Mouse (Mus musculus) embryonic facial prominence, embryonic 14.5 days (tissue): ENCODE measurements around the gene Ifng. TPM values are rescaled to one million over a fixed set of nuclear protein-coding genes. Genes with fewer than 3 reads are reported as not detected.

Experiments
- polyA plus RNA-seq: library from polyadenylated mRNA; unstranded; fragments of >200 nt; fragmentation: Nextera tagmentation; extraction: Ambion mirVana; gene quantifications from 2 replicates; pipeline ENCODE4 v1.2.1, GENCODE M21; 2014

The Ifng gene
- polyA plus RNA-seq, 1 experiment from 2014 or later = not detected

Other genes starting within 250 kb of the Ifng start
- not detected in 2 replicates for gene Il22, start 236.1 kb upstream of the Ifng start, polyA plus RNA-seq
- gene Gm32717, start 200.3 kb upstream of the Ifng start, polyA plus RNA-seq = not detected in 2 replicates
- gene Gm32802, start 182.4 kb upstream of the Ifng start, polyA plus RNA-seq = not detected in 2 replicates
- not detected in 2 replicates for gene Iltifb, start 146.0 kb upstream of the Ifng start, polyA plus RNA-seq
- 0.09 TPM in 1 of 2 replicates, not detected in the other for gene Gm9040, start 114.1 kb upstream of the Ifng start, polyA plus RNA-seq
- 0.09 TPM in 1 of 2 replicates, not detected in the other for gene Gm9044, start 108.6 kb upstream of the Ifng start, polyA plus RNA-seq
- gene Gm9045, start 103.2 kb upstream of the Ifng start, polyA plus RNA-seq = 0.10 TPM in 1 of 2 replicates, not detected in the other
- gene Gm9046, start 97.8 kb upstream of the Ifng start, polyA plus RNA-seq = not detected in 2 replicates
- gene Gm9048, start 92.4 kb upstream of the Ifng start, polyA plus RNA-seq = not detected in 2 replicates
- 0.10 TPM in 1 of 2 replicates, not detected in the other for gene Gm9049, start 86.9 kb upstream of the Ifng start, polyA plus RNA-seq